Mouse (Mus musculus): ENCODE measurements around the gene Cyb5b.

Gene Cyb5b

DNA sequence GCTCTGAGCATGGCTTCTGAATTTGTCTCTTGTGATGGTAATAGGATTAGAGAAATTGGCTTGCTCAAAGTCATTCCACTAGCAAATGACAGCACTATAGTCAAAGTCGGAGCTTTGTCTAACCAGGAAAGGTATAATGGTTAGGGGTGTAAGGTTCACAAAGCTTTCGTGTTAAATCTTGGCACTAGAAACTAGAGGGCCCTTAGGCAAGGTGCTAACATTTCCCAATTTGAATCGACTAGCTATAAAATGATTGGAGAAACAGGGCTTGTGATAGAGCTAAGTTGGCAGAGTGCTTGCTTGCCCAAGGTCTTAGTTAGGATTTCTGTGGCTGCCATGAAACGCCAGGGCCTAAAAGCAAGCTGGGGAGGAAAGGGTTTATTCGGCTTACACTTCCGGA lies 20.4 kb upstream of the Cyb5b start:
- no peak for DNase-seq (ENCODE audit: low spot score)

DNA sequence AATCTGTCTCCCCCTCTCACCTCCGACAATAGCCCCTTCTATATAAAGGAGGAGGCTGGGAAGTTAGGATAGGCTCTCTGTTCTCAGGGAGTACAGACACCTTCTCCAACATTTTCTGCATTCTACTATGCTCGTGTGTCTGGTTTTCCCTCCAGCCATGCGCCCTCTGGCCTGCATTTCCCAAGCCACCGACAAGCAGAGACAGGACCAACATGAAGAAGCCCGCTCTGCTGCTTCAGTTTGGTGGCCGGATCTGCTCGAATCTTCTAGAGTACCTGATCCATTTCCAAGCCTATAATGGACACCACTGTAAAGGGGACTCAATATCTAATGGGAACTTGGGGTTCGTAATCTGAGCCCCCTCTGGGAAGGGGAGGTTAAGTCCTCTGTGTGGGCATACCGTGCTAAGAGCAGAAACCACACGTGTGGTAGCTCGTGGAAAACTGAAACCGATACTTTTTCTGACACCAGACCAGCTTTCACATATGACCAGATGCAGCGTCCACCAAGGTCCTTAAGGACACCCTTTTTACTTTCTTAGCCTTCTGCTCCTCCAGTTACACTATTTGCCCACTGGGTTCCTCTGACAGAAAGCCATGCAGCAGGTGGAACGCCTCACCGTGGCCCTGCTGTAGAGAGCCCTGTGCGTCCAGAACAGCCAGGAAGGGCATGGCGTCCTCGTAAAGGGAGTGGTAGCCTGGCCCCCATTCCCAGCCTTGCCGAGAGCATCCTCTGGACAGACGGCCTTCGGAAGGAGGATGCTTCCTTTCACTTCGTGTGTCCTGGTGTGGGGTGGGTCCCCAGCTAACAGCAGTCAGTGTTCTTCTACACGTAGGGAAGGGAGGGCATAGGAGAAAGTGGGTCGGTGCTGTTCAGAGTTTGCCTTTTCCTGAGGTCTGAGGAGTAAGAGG lies 17.6 kb upstream of the Cyb5b start:
- no peak for DNase-seq (ENCODE audit: low spot score)

DNA sequence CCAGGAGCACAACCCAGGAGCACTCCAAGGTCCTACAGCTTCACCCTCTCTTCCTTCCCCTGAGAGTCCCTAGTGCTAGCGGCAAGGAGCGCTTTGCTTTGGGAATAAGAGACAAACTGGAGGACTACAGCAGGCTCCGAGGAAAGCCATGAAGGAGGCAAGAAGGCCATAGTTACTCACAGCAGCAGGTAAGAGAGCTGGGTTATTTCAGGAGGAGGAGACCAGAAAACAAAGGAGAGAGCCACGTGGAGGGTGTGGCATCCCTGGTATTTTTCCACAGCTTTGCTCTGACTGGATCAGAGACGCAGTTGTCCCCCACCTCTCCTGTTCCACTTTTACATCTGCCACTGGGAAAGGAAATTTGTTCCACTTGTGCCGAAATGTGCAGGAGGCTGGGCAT lies 16.6 kb upstream of the Cyb5b start:
- DNase-seq (ENCODE audit: low spot score): no peak

- no peak for DNase-seq (ENCODE audit: low spot score)
These were observed 14.3 kb upstream of the Cyb5b start for GRCm38 (mm10) chr8:107136003-107136612.

- no peak for DNase-seq (ENCODE audit: low spot score)
These were observed 12.8 kb upstream of the Cyb5b start for GRCm38 (mm10) chr8:107137591-107137990.

GRCm38 (mm10) chr8:107138338-107138737 lies 12.1 kb upstream of the Cyb5b start:
- DNase-seq (ENCODE audit: low spot score): no peak

DNA sequence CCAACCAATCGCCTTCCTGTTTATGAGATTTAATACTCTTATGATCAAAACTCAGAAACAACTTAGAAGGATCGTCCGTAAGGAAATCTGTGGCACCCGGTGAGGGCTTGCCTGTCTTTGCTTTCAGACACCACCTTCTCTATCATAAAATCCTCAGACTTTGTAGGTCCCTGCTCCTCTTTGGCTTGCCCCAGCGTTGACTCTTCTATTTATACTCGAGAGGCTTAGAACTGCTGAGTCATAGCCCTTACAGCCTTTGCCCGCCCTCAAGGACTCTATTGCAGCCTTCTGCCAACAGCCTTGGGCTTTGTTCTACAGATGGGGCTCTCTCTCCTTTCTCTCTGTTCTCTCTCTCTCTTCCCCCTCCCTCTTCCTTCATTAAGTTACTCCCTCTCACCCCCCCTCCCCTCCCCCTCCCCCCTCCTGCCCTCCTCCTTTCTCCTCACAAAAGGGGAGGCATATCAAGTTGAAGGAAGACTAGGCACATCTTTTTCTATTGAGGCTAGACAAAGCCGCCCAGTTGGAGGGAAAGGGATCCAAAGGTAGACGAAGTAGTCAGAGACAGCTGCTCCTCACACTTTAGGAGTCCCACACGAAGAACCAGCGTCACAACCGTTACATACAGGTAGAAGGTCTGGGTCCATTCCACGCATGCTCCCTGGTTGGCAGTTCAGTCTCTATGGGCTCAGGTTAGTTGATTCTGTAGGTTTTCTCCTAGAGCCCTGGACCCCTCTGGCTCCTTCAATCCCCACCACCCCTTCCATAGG lies 10.6 kb upstream of the Cyb5b start:
- peak; percentile 43 for DNase-seq (ENCODE audit: low spot score)

DNA sequence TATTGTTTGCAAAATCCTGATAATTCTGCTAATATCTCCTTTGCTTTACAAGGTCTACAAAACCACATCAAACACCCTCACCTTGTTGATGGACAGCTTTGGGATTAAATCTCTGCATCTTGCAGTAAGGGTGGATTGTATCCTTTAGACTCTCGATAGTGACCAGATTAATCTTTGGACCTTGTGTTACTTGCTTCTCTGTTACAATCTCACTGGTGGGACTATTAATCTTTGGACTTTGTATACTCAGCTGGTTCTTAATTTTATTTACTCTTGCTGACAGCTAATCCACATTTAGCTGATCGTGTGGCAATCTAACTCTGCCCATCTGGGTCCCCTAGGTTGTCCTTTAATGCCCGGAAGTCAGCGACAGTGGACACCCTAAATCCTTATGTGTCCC lies 7.9 kb upstream of the Cyb5b start:
- DNase-seq (ENCODE audit: low spot score): no peak

GRCm38 (mm10) chr8:107143501-107143900 lies 6.9 kb upstream of the Cyb5b start:
- no peak for DNase-seq (ENCODE audit: low spot score)

DNA sequence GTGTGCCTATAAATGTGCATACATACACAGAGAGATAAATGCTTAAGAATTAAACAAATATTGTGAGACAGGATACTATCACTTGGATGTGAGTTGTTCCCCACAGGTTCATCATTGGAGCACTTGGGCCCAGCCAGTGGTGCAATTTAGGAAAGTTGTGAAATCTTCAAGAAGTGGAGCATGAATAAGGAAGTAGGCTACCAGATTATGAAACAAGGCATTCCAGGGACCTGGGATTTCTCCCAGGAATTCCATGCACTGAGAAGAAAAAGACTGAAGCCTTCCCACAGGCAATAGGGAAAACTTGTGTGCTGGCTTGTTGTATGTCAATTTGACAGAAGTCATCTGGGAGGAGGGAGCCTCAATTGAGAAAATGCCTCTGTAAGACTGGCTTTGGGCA lies 4.3 kb upstream of the Cyb5b start:
- DNase-seq (ENCODE audit: low spot score): no peak

- DNase-seq (ENCODE audit: low spot score): no peak
These were observed 1.6 kb upstream of the Cyb5b start for GRCm38 (mm10) chr8:107148802-107149201.

GRCm38 (mm10) chr8:107150057-107150403 lies 410 bp upstream of the Cyb5b start:
- DNase-seq (ENCODE audit: low spot score): no peak

- no peak for DNase-seq (ENCODE audit: low spot score)
These were observed 926 bp downstream of the Cyb5b start for GRCm38 (mm10) chr8:107151212-107151920.

DNA sequence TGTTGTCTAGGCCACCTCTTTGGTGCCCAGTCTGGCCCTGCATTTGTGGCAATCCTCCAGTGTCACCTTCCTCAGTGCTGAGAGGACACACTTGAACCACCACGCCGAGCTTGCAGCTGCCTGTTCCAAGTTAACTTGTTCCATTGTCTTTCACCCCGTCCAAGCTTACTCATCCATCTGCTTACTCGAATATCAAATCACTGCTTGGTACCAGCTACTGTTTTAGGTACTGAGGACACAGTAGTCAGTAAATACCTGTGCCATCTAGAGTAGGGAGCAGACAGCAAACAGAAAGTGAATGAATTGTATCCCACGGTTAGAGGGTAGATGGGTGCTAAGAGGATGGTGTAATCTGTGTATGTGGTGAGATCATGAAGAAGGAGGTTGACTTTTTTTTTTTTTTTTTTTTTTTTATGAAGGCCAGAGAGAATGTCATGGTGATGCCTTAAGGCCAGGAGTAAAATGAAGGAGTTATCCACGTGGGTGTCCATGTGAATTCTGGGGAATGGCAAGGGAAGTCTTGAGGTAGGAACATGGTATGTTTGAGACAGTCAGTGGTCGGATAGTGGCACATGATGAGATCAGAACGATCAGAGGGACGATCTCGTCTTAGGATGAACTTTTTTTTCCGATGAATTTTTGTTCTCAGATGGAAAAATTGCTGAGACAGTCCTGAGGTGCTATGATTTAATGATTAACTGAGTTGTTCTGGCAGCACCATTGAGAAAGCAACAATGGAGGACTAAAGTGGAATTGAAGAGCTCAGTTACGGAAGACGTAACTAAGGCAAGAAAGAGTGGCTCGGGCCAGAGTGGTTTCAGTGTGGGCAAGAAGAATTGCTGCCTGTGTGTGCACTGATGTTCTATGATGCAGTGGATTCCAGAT lies 3.1 kb downstream of the Cyb5b start:
- DNase-seq (ENCODE audit: low spot score): no peak

DNA sequence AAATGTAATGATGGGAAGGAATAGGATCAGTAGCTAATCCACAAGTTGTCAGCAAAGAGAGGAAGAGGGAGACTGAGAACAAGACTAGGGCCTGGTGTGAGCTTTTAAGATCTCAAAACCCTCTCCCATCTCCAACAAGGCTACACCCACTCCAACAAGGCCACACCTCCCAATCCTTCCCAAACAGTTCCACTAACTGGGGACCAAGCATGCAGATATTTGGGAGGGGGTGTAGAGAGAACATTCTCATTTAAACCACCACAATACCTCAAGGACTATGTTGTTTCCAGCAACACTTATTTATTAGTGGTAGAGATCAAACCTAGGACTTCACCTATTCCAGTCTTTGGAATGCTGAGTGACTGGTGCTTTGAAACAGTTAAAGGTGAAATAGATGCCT lies 6.4 kb downstream of the Cyb5b start:
- DNase-seq (ENCODE audit: low spot score): no peak

DNA sequence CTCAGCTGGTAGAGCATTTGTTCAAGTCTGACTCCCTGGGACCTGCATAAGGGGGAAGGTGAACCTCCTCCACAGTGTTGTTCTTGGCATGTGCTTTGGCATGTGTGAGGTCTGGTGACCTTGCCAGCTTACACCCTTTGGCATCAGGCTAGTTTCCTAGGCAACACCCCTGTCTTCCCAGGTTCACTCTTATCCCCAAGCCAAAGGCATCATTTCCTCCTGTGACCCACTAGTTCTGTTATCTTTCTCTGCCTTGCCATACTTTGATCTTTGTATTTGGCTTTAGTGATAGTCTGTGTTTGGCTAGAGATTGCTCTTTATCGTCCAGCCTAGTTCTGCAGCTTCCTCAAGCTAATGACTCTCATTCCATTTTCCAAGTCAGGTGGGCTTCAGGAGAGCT lies 7.4 kb downstream of the Cyb5b start:
- DNase-seq (ENCODE audit: low spot score): no peak

- DNase-seq (ENCODE audit: low spot score): no peak
These were observed 8.4 kb downstream of the Cyb5b start for GRCm38 (mm10) chr8:107158890-107159289.

DNA sequence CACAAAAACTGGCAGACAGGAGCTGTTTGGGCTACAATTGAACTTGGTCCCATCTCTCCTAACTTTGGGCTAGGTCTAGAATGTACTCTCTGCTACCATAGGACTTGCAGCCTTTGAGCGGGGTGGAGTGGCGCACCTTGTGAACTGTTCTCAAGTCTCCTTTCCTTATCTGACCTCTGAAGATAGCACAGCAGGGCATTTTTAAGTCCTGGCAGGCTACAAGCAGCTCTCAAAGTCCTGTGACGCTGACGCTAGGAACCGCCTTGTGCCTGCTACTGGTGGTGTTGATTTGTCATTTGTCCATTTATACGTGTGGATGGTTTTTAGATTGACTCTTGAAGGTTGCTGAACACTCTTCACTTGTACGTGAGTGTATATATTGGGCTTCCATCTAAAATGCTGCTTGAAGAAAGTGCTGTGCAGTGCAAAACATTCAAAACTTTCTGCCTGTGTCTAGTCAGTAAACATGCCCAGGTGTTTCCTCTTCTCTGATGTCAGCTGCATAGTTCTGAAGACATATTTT lies 13.9 kb downstream of the Cyb5b start:
- DNase-seq (ENCODE audit: low spot score): no peak

- no peak for DNase-seq (ENCODE audit: low spot score)
These were observed 15.3 kb downstream of the Cyb5b start for GRCm38 (mm10) chr8:107165745-107166144.

DNA sequence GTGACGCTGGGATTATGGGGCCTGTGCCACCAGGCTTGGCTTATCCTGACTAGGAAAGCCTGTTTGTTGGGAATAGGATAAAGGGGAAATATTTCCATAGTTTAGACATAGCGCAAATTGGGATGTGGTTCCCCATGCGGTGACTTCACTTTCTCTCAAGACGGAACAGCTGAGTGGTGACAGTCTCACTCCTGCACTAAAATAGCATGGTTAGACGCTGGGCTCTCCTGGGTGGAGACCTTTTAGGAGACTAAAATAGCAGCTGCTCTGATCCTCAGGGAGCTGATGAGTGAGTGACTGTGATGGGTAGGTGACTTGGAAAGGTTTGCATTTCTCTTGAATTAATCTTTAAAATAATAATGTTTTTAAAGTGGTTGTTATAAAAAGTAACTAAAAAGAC lies 17.4 kb downstream of the Cyb5b start:
- no peak for DNase-seq (ENCODE audit: low spot score)

DNA sequence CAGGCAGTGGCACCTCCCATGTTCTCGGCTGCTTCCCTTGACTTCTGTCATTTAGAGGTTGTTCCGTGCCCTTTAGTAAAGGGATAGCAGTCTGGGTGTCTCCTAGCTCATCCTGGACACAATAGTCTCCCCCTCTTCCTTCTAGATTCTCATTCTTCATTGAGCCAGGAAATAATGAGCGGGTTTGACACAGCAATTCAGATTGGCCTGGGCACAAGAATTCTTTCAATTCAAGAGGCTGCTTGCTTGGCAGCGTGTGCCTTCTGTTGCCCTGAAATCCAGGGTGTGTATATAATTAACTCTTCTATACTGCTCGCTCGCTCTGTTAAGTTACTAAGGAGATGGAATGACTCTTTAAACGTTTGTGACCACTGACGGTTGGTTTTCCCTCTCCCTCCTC lies 21.7 kb downstream of the Cyb5b start:
- no peak for DNase-seq (ENCODE audit: low spot score)
